Mouse (Mus musculus) MEL (cell line): ENCODE results near the gene Nipal4. TPM values are rescaled to one million over a fixed set of nuclear protein-coding genes. Genes with fewer than 3 reads are reported as not detected.

Experiments
- DNase-seq: peaks from one replicate; pipeline ENCODE4 v3.0.0; 2011; ENCODE audit warnings: low read depth, low spot score
- H3K27ac ChIP-seq: 2 replicates; pipeline ENCODE4 v1.5.1; 2012; ENCODE audit warnings: low read depth, mild to moderate bottlenecking, control low read depth, low read length, moderate library complexity; ENCODE audit not compliant: control insufficient read depth
- H3K27me3 ChIP-seq, 2 experiments: fragments of 150-350 bp in 1 of 2; sonication (generic) in 1 of 2; 2 replicates each; pipeline ENCODE4 v1.6.1; 2012; ENCODE audit warnings: low read length in 2 of 2, mild to moderate bottlenecking in 2 of 2, improper control_type of control experiment in 1 of 2, moderate library complexity in 1 of 2; ENCODE audit not compliant: insufficient read depth in 2 of 2, control insufficient read depth in 1 of 2
- H3K36me3 ChIP-seq, 2 experiments: 2 replicates each; pipeline ENCODE4 v1.6.1; 2012 to 2014; ENCODE audit warnings: low read length in 2 of 2, improper control_type of control experiment in 1 of 2, inconsistent platforms in 1 of 2, mild to moderate bottlenecking in 1 of 2; ENCODE audit not compliant: insufficient read depth in 2 of 2, control insufficient read depth in 1 of 2
- H3K4me1 ChIP-seq, 2 experiments: fragments of 150-350 bp in 1 of 2; sonication (generic) in 1 of 2; 2 replicates each; pipeline ENCODE4 v1.6.1; 2012; ENCODE audit warnings: low read length in 2 of 2, improper control_type of control experiment in 1 of 2, mild to moderate bottlenecking in 1 of 2; ENCODE audit not compliant: insufficient read depth in 2 of 2, control insufficient read depth in 1 of 2
- H3K4me3 ChIP-seq, 2 experiments: fragments of 150-350 bp in 1 of 2; sonication (generic) in 1 of 2; 2 replicates each; pipeline ENCODE4 v1.5.1; 2012; ENCODE audit warnings: low read depth in 2 of 2, low read length in 2 of 2, mild to moderate bottlenecking in 2 of 2, moderate library complexity in 2 of 2, control low read depth in 1 of 2, improper control_type of control experiment in 1 of 2; ENCODE audit not compliant: control insufficient read depth in 1 of 2, insufficient read depth in 1 of 2
- H3K79me2 ChIP-seq: 2 replicates; pipeline ENCODE4 v1.6.1; 2012; ENCODE audit warnings: mild to moderate bottlenecking, low read length, moderate library complexity; ENCODE audit not compliant: control insufficient read depth, poor library complexity, insufficient read depth
- H3K9ac ChIP-seq: 2 replicates; pipeline ENCODE4 v1.6.1; 2012; ENCODE audit warnings: low read depth, mild to moderate bottlenecking, control low read depth, low read length, moderate library complexity; ENCODE audit not compliant: control insufficient read depth, poor library complexity, severe bottlenecking
- H3K9me3 ChIP-seq: fragments of 150-350 bp; sonication (generic); replicated peaks from 2 replicates; pipeline ENCODE4 v1.6.1; 2012; ENCODE audit warnings: mild to moderate bottlenecking, low read length, improper control_type of control experiment, moderate library complexity; ENCODE audit not compliant: insufficient read depth
- BHLHE40 ChIP-seq: IDR thresholded peaks from 2 replicates; pipeline ENCODE4 v1.6.1; 2012; ENCODE audit warnings: low read depth, mild to moderate bottlenecking, inconsistent platforms, low read length, improper control_type of control experiment, borderline replicate concordance
- CHD1 ChIP-seq: IDR thresholded peaks from 2 replicates; pipeline ENCODE4 v1.6.1; 2012; ENCODE audit warnings: low read depth, mild to moderate bottlenecking, inconsistent platforms, low read length, improper control_type of control experiment
- CHD2 ChIP-seq: IDR thresholded peaks from 2 replicates; pipeline ENCODE4 v1.6.1; 2011; ENCODE audit warnings: low read length, improper control_type of control experiment
- CTCF ChIP-seq, 3 experiments: IDR thresholded peaks in 2 of 3; conservative IDR thresholded peaks in 1 of 3; 2 replicates each; pipeline ENCODE4 v1.5.1; 2011 to 2012; ENCODE audit warnings: low read length in 3 of 3, low read depth in 2 of 3, mild to moderate bottlenecking in 2 of 3, improper control_type of control experiment in 1 of 3, inconsistent platforms in 1 of 3, mixed read lengths in 1 of 3, moderate library complexity in 1 of 3; ENCODE audit not compliant: control insufficient read depth in 1 of 3, insufficient read depth in 1 of 3, poor library complexity in 1 of 3, severe bottlenecking in 1 of 3
- E2F4 ChIP-seq: IDR thresholded peaks from 2 replicates; pipeline ENCODE4 v1.6.1; 2011; ENCODE audit warnings: low read depth, low read length, improper control_type of control experiment, borderline replicate concordance
- ELF1 ChIP-seq: IDR thresholded peaks from 2 replicates; pipeline ENCODE4 v1.6.1; 2014; ENCODE audit warnings: low read depth, mild to moderate bottlenecking, inconsistent platforms, low read length, improper control_type of control experiment, moderate library complexity
- JUND ChIP-seq: IDR thresholded peaks from 2 replicates; pipeline ENCODE4 v1.6.1; 2011; ENCODE audit warnings: low read depth, mild to moderate bottlenecking, improper control_type of control experiment, low read length
- MAX ChIP-seq: IDR thresholded peaks from 2 replicates; pipeline ENCODE4 v1.6.1; 2011; ENCODE audit warnings: low read length, improper control_type of control experiment
- MAZ ChIP-seq: IDR thresholded peaks from 2 replicates; pipeline ENCODE4 v1.6.1; 2012; ENCODE audit warnings: low read depth, mild to moderate bottlenecking, inconsistent platforms, low read length, improper control_type of control experiment
- MEF2A ChIP-seq: IDR thresholded peaks from 2 replicates; pipeline ENCODE4 v1.6.1; 2014; ENCODE audit warnings: low read depth, mild to moderate bottlenecking, inconsistent platforms, low read length, improper control_type of control experiment; ENCODE audit not compliant: poor library complexity, insufficient replicate concordance, severe bottlenecking; ENCODE audit errors: extremely low read depth
- MXI1 ChIP-seq: IDR thresholded peaks from 2 replicates; pipeline ENCODE4 v1.6.1; 2011; ENCODE audit warnings: mild to moderate bottlenecking, low read depth, low read length, improper control_type of control experiment
- MYC ChIP-seq: IDR thresholded peaks from 2 replicates; pipeline ENCODE4 v1.6.1; 2011; ENCODE audit warnings: low read depth, mild to moderate bottlenecking, low read length, improper control_type of control experiment, moderate library complexity
- NELFE ChIP-seq: IDR thresholded peaks from 2 replicates; pipeline ENCODE4 v1.6.1; 2011; ENCODE audit warnings: low read depth, low read length, improper control_type of control experiment
- NRF1 ChIP-seq: IDR thresholded peaks from 2 replicates; pipeline ENCODE4 v1.6.1; 2014; ENCODE audit warnings: low read depth, mild to moderate bottlenecking, inconsistent platforms, low read length, improper control_type of control experiment, moderate library complexity; ENCODE audit not compliant: poor library complexity, insufficient read depth, severe bottlenecking
- POLR2A ChIP-seq, 2 experiments: IDR thresholded peaks; 2 replicates each; pipeline ENCODE4 v1.6.1; 2011 to 2012; ENCODE audit warnings: low read length in 2 of 2, mild to moderate bottlenecking in 2 of 2, control low read depth in 1 of 2, improper control_type of control experiment in 1 of 2, low read depth in 1 of 2, moderate library complexity in 1 of 2; ENCODE audit not compliant: control insufficient read depth in 1 of 2, insufficient read depth in 1 of 2, poor library complexity in 1 of 2
- SIN3A ChIP-seq: IDR thresholded peaks from 2 replicates; pipeline ENCODE4 v1.6.1; 2012; ENCODE audit warnings: low read length, improper control_type of control experiment, inconsistent platforms
- SMC3 ChIP-seq: IDR thresholded peaks from 2 replicates; pipeline ENCODE4 v1.6.1; 2011; ENCODE audit warnings: low read depth, low read length, improper control_type of control experiment
- TAL1 ChIP-seq: IDR thresholded peaks from 2 replicates; pipeline ENCODE4 v1.6.1; 2012; ENCODE audit warnings: mild to moderate bottlenecking, inconsistent platforms, low read length, moderate library complexity, mixed read lengths
- TCF12 ChIP-seq: IDR thresholded peaks from 2 replicates; pipeline ENCODE4 v1.6.1; 2014; ENCODE audit warnings: low read depth, mild to moderate bottlenecking, inconsistent platforms, low read length, improper control_type of control experiment, moderate library complexity
- UBTF ChIP-seq: IDR thresholded peaks from 2 replicates; pipeline ENCODE4 v1.6.1; 2012; ENCODE audit warnings: low read depth, mild to moderate bottlenecking, inconsistent platforms, low read length, improper control_type of control experiment, moderate library complexity, borderline replicate concordance; ENCODE audit not compliant: insufficient read depth
- USF2 ChIP-seq, 2 experiments: IDR thresholded peaks; 2 replicates each; pipeline ENCODE4 v1.6.1; 2011 to 2012; ENCODE audit warnings: improper control_type of control experiment in 2 of 2, low read length in 2 of 2, borderline replicate concordance in 1 of 2, inconsistent platforms in 1 of 2, low read depth in 1 of 2, mild to moderate bottlenecking in 1 of 2; ENCODE audit not compliant: insufficient read depth in 1 of 2
- ZC3H11A ChIP-seq: IDR thresholded peaks from 2 replicates; pipeline ENCODE4 v1.6.1; 2012; ENCODE audit warnings: low read depth, mild to moderate bottlenecking, inconsistent platforms, low read length, improper control_type of control experiment
- ZKSCAN1 ChIP-seq: IDR thresholded peaks from 2 replicates; pipeline ENCODE4 v1.6.1; 2012; ENCODE audit warnings: low read depth, mild to moderate bottlenecking, inconsistent platforms, low read length, improper control_type of control experiment, moderate library complexity
- ZMIZ1 ChIP-seq: IDR thresholded peaks from 2 replicates; pipeline ENCODE4 v1.6.1; 2012; ENCODE audit warnings: low read depth, mild to moderate bottlenecking, inconsistent platforms, low read length, improper control_type of control experiment, moderate library complexity
- ZNF384 ChIP-seq: IDR thresholded peaks from 2 replicates; pipeline ENCODE4 v1.6.1; 2012; ENCODE audit warnings: low read depth, mild to moderate bottlenecking, inconsistent platforms, low read length, improper control_type of control experiment
- polyA plus RNA-seq, 2 experiments: library from polyadenylated mRNA; stranded (reverse) in 1 of 2; unstranded in 1 of 2; fragments of >175 nt in 1 of 2; fragments of >200 nt in 1 of 2; gene quantifications; 2 replicates each; pipeline versions ENCODE4 v1.2.1 to v1.2.4; 2012; ENCODE audit warnings: low replicate concordance in 2 of 2, low read depth in 1 of 2; ENCODE audit not compliant: insufficient read length in 2 of 2, insufficient read depth in 1 of 2, missing spikeins in 1 of 2
- total RNA-seq: library from RNA; depleted of rRNA; stranded (reverse); fragments of 300-350 nt; gene quantifications from 2 replicates; pipeline ENCODE4 v1.2.3, GENCODE M21; 2012

The Nipal4 gene
- total and polyA plus RNA-seq, 3 experiments: not detected

GRCm38 (mm10) chr11:46146619-46147018, 19.7 kb downstream of the Nipal4 start:
- Histone ChIP-seq H3K4me3 (no peak overlapping the region), H3K36me3 (no peaks in the 10 kb centered on the region), H3K79me2 (no peaks in the 10 kb centered on the region), H3K27ac (no peak overlapping the region), H3K4me1 (no peaks in the 10 kb centered on the region), H3K27me3 (peaks cover 0 to 2% of the 10 kb centered on the region in 2 experiments; a peak in 3 of 4 replicates), H3K9me3 (no peaks in the 10 kb centered on the region), H3K9ac (no peak overlapping the region)
- DNase-seq: no peak
- no peak for TF ChIP-seq JUND
- TF ChIP-seq NRF1: no peak
- no peak for TF ChIP-seq CHD1
- TF ChIP-seq UBTF: no peak
- no peak for TF ChIP-seq MXI1
- no peak for TF ChIP-seq CTCF (IDR thresholded peaks at IDR 0.05 in 2 of 3, conservative IDR thresholded peaks at IDR 0.05 in 1 of 3; ENCODE audit: control insufficient read depth in 1 of 3, insufficient read depth in 1 of 3, low read depth in 2 of 3, low read length in 3 of 3, poor library complexity in 1 of 3, severe bottlenecking in 1 of 3)
- TF ChIP-seq ZNF384: no peak
- no peak for TF ChIP-seq MAX
- TF ChIP-seq SMC3: no peak
- no peak for TF ChIP-seq ZC3H11A
- no peak for TF ChIP-seq MAZ
- no peak for TF ChIP-seq MEF2A
- TF ChIP-seq POLR2A (IDR thresholded peaks at IDR 0.05; ENCODE audit: control insufficient read depth in 1 of 2, insufficient read depth in 1 of 2, low read depth in 1 of 2, low read length in 2 of 2, poor library complexity in 1 of 2): no peak

GRCm38 (mm10) chr11:46145163-46145875, 21.0 kb downstream of the Nipal4 start:
- H3K4me1 ChIP-seq: no peaks in the 10 kb centered on the region
- DNase-seq: no peak
- no peak for TF ChIP-seq MAZ
- no peak for TF ChIP-seq JUND
- TF ChIP-seq SIN3A: no peak
- no peak for TF ChIP-seq USF2 (IDR thresholded peaks at IDR 0.05; ENCODE audit: borderline replicate concordance in 1 of 2, insufficient read depth in 1 of 2, low read depth in 1 of 2, low read length in 2 of 2)
- no peak for TF ChIP-seq MAX
- no peak for TF ChIP-seq ELF1
- TF ChIP-seq MEF2A: no peak
- no peak for TF ChIP-seq TAL1
- no peak for TF ChIP-seq E2F4
- TF ChIP-seq BHLHE40: no peak
- TF ChIP-seq MYC: no peak
- no peak for TF ChIP-seq TCF12
- TF ChIP-seq ZMIZ1: no peak
- TF ChIP-seq ZKSCAN1: no peak
- no peak for TF ChIP-seq CHD2
- no peak for TF ChIP-seq POLR2A (IDR thresholded peaks at IDR 0.05; ENCODE audit: control insufficient read depth in 1 of 2, insufficient read depth in 1 of 2, low read depth in 1 of 2, low read length in 2 of 2, poor library complexity in 1 of 2)
- TF ChIP-seq NELFE: no peak
- no peak for TF ChIP-seq CTCF (IDR thresholded peaks at IDR 0.05 in 2 of 3, conservative IDR thresholded peaks at IDR 0.05 in 1 of 3; ENCODE audit: control insufficient read depth in 1 of 3, insufficient read depth in 1 of 3, low read depth in 2 of 3, low read length in 3 of 3, poor library complexity in 1 of 3, severe bottlenecking in 1 of 3)
- no peaks in the 10 kb centered on the region for H3K79me2 ChIP-seq
- H3K27ac ChIP-seq: no peak overlapping the region
- peaks cover 0 to 2% of the 10 kb centered on the region in 2 experiments; a peak in 3 of 4 replicates for H3K27me3 ChIP-seq
- no peaks in the 10 kb centered on the region for H3K9me3 ChIP-seq
- no peaks in the 10 kb centered on the region for H3K36me3 ChIP-seq
- H3K9ac ChIP-seq: no peak overlapping the region
- H3K4me3 ChIP-seq: no peak overlapping the region
